Mouse (Mus musculus): ENCODE measurements around the gene Sel1l3. TPM values are rescaled to one million over a fixed set of nuclear protein-coding genes. Genes with fewer than 3 reads are reported as not detected.
A peak's percentile ranks its signal among the peaks of the same experiment; 100 is the strongest.

Gene Sel1l3
- polyA plus RNA-seq, 1 experiment from 2014 or later: 11.0 TPM

DNA sequence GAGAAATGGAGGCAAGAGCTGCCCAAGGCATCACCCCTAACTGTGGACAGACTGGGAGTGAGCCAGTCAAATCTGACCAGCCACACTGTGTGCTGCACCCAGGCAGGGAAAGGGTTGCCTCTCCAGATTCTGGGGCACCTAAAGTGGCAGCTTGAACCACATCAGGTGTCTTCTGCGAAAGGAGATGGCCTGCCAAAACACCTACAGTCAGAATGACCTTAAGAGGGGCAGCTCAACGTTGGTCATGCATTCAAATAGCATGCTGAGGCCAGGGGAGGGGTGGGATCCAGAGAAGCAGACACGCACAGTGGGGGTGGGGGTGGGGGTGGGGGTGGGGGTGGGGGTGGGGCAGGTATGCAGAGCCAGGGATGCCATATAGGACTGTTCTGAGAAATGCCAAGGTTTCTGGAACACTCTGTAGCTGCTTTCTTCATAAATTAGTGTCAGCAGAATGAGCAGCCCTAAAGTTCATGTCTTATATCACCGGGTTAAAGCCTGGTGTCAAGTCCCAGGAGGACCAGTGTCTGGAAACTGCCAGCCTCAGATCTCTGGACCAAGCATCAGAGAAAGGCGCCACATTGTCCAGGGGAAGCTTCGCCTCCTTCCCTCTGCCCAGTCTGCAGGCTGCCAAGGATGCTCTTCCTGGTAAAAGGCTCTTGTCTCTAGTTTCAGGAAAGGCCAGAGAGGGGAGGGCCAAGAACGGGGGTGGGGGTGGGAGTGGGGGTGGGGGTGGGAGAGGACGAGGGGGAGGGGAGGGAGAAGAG lies 65.4 kb downstream of the Sel1l3 start:
- 60% methylated on average over 8 of the region's 8 CpGs for WGBS
- H3K27me3 ChIP-seq (replicated peaks; ENCODE audit: control insufficient read depth, insufficient read depth, low read length): no peaks in the 10 kb centered on the region
- no peak overlapping the region for H3K9ac ChIP-seq (ENCODE audit: low read length)
- H3K27ac ChIP-seq (ENCODE audit: low read depth, low read length): no peak overlapping the region
- no peaks in the 10 kb centered on the region; the same call in 1 of the 2 replicates for H3K36me3 ChIP-seq (ENCODE audit: control insufficient read depth, insufficient read depth, low read length)
- H3K4me2 ChIP-seq (ENCODE audit: low read length): no peak overlapping the region
- no peak overlapping the region for H3K4me3 ChIP-seq (ENCODE audit: low read depth, low read length)
- ATAC-seq: no peak
- DNase-seq (ENCODE audit: low spot score): no peak
- H3K4me1 ChIP-seq (ENCODE audit: control insufficient read depth, insufficient read depth, low read length): peaks cover 25% of the 10 kb centered on the region
- H3K9me3 ChIP-seq (replicated peaks; ENCODE audit: control insufficient read depth, low read length): no peaks in the 10 kb centered on the region

DNA sequence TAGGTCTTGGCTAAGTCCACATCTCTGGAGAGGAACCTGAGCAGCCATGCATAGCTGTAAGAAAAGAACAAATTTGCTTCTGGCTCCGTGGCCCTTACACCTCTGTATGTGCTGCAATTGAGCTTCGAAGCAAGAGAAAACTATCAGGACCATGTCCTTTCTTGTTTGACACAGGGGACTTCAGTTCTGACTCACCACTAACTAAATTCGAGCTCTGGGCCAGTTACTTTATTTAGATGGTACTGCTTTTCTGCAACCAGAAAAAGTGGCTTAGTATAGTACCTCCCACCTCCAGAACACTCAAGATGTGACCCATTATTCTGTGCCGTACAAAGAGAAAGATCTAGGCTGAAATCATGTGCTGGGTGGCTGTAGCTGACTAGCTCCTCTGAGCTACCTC lies 66.3 kb downstream of the Sel1l3 start:
- Histone ChIP-seq H3K9me3 (replicated peaks; ENCODE audit: control insufficient read depth, low read length) (no peaks in the 10 kb centered on the region), H3K27me3 (replicated peaks; ENCODE audit: control insufficient read depth, insufficient read depth, low read length) (no peaks in the 10 kb centered on the region), H3K4me3 (ENCODE audit: low read depth, low read length) (no peak overlapping the region), H3K27ac (ENCODE audit: low read depth, low read length) (no peak overlapping the region), H3K9ac (ENCODE audit: low read length) (no peak overlapping the region), H3K4me2 (ENCODE audit: low read length) (no peak overlapping the region), H3K36me3 (ENCODE audit: control insufficient read depth, insufficient read depth, low read length) (no peaks in the 10 kb centered on the region; the same call in 1 of the 2 replicates), H3K4me1 (ENCODE audit: control insufficient read depth, insufficient read depth, low read length) (peaks cover 23% of the 10 kb centered on the region)
- ATAC-seq (no peak), DNase-seq (ENCODE audit: low spot score) (no peak)
- WGBS: 86% methylated on average over 4 of the region's 4 CpGs

DNA sequence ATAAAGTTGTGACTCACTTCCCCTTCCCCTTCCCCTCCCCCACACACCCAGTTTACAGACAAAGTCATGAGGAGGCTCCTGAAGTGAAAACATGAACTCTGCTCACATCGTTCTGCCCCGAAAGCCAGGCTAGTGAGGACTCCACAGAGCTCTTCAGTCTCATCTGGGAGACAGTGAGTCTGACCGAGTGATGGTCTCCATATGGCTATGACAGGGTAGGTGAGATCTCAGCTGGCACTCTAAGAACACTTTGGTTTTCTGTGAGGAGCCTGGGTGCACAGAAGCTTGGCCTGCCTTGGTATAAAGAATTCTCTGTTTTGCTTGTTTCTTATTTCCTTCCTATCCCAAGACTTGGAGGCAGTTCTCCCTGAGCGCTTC lies 67.1 kb downstream of the Sel1l3 start:
- H3K9ac ChIP-seq (ENCODE audit: low read length): no peak overlapping the region
- H3K27me3 ChIP-seq (replicated peaks; ENCODE audit: control insufficient read depth, insufficient read depth, low read length): no peaks in the 10 kb centered on the region
- no peak overlapping the region for H3K4me3 ChIP-seq (ENCODE audit: low read depth, low read length)
- H3K4me1 ChIP-seq (ENCODE audit: control insufficient read depth, insufficient read depth, low read length): peaks cover 22% of the 10 kb centered on the region
- H3K36me3 ChIP-seq (ENCODE audit: control insufficient read depth, insufficient read depth, low read length): no peaks in the 10 kb centered on the region; the same call in 1 of the 2 replicates
- no peaks in the 10 kb centered on the region for H3K9me3 ChIP-seq (replicated peaks; ENCODE audit: control insufficient read depth, low read length)
- no peak overlapping the region for H3K4me2 ChIP-seq (ENCODE audit: low read length)
- DNase-seq (ENCODE audit: low spot score) (no peak), ATAC-seq (no peak)
- WGBS: 55% methylated on average over 4 of the region's 4 CpGs
- peak overlapping the region; percentile 48; the same call in 1 of the 2 replicates for H3K27ac ChIP-seq (ENCODE audit: low read depth, low read length)

DNA sequence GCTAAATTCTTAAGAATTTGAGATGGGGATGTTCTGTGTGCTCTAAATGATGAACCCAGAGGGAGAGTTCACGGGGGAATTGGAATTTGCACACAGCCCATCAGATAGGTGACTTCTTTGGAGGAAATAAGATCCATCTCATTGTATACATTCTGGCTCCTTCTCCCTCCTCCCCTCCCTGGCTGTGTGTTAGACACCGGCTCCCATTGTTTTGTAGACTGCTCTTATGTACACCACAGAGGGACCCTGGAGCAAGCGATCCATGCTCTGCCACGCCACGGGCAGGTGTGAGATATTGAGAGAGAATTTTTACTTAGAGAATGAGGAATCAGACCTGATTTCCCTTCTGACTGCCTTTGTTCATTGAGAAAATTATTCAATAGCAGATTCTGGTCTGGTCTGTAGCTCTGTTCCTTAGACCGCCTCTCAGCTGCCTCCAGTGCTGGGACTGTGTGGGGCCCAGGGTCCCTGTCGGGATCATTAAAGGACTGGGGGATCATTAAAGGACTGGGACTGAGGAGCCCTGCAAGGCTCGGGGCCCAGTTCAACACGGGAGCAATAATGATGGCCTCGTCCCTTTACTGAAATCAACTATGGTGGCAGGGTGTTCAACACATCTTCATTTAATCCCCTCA lies 67.6 kb downstream of the Sel1l3 start:
- H3K4me3 ChIP-seq (ENCODE audit: low read depth, low read length): no peak overlapping the region
- peaks cover 20% of the 10 kb centered on the region for H3K4me1 ChIP-seq (ENCODE audit: control insufficient read depth, insufficient read depth, low read length)
- 16% methylated on average over 10 of the region's 10 CpGs for WGBS

DNA sequence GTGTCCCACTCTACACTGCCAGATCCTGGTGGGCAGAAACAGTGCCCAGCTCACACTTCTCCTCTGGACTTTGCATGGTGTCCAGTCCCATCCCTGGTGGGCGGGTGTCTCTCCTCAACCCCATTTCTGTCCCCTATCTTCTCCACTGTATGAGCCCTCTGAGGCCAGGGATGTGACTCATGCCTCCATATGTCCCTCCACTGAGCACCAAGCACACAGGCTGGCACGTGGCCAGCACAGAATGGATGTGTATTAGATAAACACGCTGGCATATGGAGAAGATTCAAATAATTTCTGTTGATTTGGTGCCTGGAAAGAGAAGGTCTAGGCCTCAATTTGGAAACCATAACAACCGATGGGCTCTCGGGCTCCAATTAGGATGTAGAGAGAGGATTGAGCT lies 71.1 kb downstream of the Sel1l3 start:
- DNase-seq (ENCODE audit: low spot score) (peak; percentile 68), ATAC-seq (no peak; the same call in 1 of the 2 replicates)
- H3K4me2 ChIP-seq (ENCODE audit: low read length): no peak overlapping the region
- peaks cover 34% of the 10 kb centered on the region for H3K4me1 ChIP-seq (ENCODE audit: control insufficient read depth, insufficient read depth, low read length)
- no peak overlapping the region for H3K4me3 ChIP-seq (ENCODE audit: low read depth, low read length)
- H3K27ac ChIP-seq (ENCODE audit: low read depth, low read length): 0 out of 2 replicates have a peak overlapping the region, but pooled peaks have one; percentile 1
- no peaks in the 10 kb centered on the region for H3K27me3 ChIP-seq (replicated peaks; ENCODE audit: control insufficient read depth, insufficient read depth, low read length)
- WGBS: 74% methylated on average over 5 of the region's 5 CpGs
- H3K9me3 ChIP-seq (replicated peaks; ENCODE audit: control insufficient read depth, low read length): no peaks in the 10 kb centered on the region
- H3K9ac ChIP-seq (ENCODE audit: low read length): no peak overlapping the region
- no peaks in the 10 kb centered on the region; the same call in 1 of the 2 replicates for H3K36me3 ChIP-seq (ENCODE audit: control insufficient read depth, insufficient read depth, low read length)

More for the DNA sequence above, 67.6 kb downstream of the Sel1l3 start:
- ATAC-seq (no peak), DNase-seq (ENCODE audit: low spot score) (no peak)
- H3K27ac ChIP-seq (ENCODE audit: low read depth, low read length): peak overlapping the region; percentile 48; the same call in 1 of the 2 replicates
- no peak overlapping the region for H3K9ac ChIP-seq (ENCODE audit: low read length)
- H3K4me2 ChIP-seq (ENCODE audit: low read length): no peak overlapping the region
- H3K27me3 ChIP-seq (replicated peaks; ENCODE audit: control insufficient read depth, insufficient read depth, low read length): no peaks in the 10 kb centered on the region
- H3K9me3 ChIP-seq (replicated peaks; ENCODE audit: control insufficient read depth, low read length): no peaks in the 10 kb centered on the region
- H3K36me3 ChIP-seq (ENCODE audit: control insufficient read depth, insufficient read depth, low read length): no peaks in the 10 kb centered on the region; the same call in 1 of the 2 replicates

DNA sequence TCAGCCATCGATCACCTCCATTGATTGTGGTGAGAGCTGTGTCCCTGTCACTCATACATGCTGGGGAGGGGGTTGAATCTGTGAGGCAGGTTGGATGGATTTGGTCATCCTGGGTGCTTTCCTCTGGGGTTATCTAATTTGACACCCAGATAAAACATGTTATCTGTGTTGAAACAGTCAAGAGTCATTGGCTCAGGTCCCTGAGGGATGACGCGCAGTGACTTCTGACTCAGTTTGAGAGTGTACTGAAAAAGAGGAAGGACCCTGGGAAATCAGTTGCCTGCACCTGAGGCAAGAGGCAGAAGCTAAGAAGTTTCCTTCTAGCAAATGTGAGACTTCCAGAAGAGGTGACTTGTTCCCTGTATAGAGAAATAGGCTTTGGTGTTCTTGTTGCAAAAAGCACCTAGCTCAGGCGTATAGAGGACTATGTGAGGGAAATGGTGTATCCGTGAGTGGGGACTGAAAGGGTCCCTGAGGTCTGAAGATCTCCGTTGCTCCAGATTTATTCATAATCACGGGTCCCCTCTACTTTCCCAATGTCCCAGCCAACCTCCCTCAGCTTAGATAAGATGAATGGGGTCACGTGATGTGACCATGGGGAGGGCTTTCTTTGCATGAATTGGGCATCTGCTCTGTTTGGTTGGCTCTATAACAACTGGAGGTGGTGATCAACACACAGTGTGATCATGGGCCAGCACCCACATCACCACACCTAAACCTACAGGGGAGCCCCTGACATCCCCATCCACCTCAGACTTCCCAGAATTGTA lies 73.4 kb downstream of the Sel1l3 start:
- 94% methylated on average over 8 of the region's 8 CpGs for WGBS
- H3K9ac ChIP-seq (ENCODE audit: low read length): no peak overlapping the region
- H3K9me3 ChIP-seq (replicated peaks; ENCODE audit: control insufficient read depth, low read length): no peaks in the 10 kb centered on the region
- no peaks in the 10 kb centered on the region for H3K27me3 ChIP-seq (replicated peaks; ENCODE audit: control insufficient read depth, insufficient read depth, low read length)
- peaks cover 21% of the 10 kb centered on the region for H3K4me1 ChIP-seq (ENCODE audit: control insufficient read depth, insufficient read depth, low read length)
- H3K27ac ChIP-seq (ENCODE audit: low read depth, low read length): no peak overlapping the region
- no peak overlapping the region for H3K4me3 ChIP-seq (ENCODE audit: low read depth, low read length)
- DNase-seq (ENCODE audit: low spot score) (no peak), ATAC-seq (no peak)
- H3K4me2 ChIP-seq (ENCODE audit: low read length): no peak overlapping the region
- H3K36me3 ChIP-seq (ENCODE audit: control insufficient read depth, insufficient read depth, low read length): no peaks in the 10 kb centered on the region; the same call in 1 of the 2 replicates

DNA sequence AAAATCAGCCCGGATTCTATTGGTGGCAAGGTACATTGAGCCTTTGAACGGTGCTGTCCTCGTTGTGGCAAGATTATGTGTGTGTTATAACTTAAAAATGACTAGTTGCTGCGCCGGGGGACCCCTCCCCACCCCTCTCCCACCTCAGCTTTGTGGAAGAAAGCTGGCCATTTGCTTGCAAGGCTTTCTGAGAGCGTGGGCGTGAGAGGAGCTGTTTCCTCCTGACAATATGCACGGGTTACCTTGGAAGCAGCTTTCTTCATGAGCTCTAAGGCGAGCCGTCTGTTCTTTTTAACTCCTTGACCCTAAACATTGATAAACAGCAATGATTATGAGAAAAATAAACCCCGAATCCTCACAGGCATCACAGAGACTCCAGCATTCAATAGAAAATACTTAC lies 74.2 kb downstream of the Sel1l3 start:
- Histone ChIP-seq H3K9ac (ENCODE audit: low read length) (0 out of 2 replicates have a peak overlapping the region, but pooled peaks have one; percentile 17), H3K4me2 (ENCODE audit: low read length) (peak overlapping the region; percentile 20), H3K36me3 (ENCODE audit: control insufficient read depth, insufficient read depth, low read length) (no peaks in the 10 kb centered on the region; the same call in 1 of the 2 replicates), H3K4me1 (ENCODE audit: control insufficient read depth, insufficient read depth, low read length) (peaks cover 21% of the 10 kb centered on the region), H3K9me3 (replicated peaks; ENCODE audit: control insufficient read depth, low read length) (no peaks in the 10 kb centered on the region), H3K27me3 (replicated peaks; ENCODE audit: control insufficient read depth, insufficient read depth, low read length) (no peaks in the 10 kb centered on the region), H3K4me3 (ENCODE audit: low read depth, low read length) (no peak overlapping the region), H3K27ac (ENCODE audit: low read depth, low read length) (peak overlapping the region; percentile 55; the same call in 1 of the 2 replicates)
- DNase-seq (ENCODE audit: low spot score): peak; percentile 29
- WGBS: 3% methylated on average over 11 of the region's 11 CpGs
- ATAC-seq: peak; percentile 44

DNA sequence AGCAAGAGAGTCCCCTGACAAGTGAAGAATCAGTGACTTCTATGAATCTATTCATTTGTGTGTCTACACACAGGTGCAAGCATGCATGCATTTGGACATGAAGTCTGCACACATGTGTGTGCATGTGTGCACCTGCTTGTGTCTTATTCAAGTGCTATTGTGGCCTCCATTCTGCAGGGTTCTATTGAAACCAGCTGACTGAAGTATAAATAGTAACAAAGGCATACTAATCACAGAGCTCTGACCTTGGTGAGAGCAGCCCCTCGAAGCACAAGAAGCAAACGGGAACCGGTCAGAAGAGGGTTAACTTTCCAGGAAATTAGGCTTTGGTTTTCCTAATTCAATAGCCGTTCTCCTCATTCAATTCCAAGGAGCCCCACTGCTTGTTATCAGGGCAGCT lies 74.6 kb downstream of the Sel1l3 start:
- Histone ChIP-seq H3K9me3 (replicated peaks; ENCODE audit: control insufficient read depth, low read length) (no peaks in the 10 kb centered on the region), H3K27ac (ENCODE audit: low read depth, low read length) (peak overlapping the region; percentile 55; the same call in 1 of the 2 replicates), H3K4me1 (ENCODE audit: control insufficient read depth, insufficient read depth, low read length) (peaks cover 21% of the 10 kb centered on the region), H3K27me3 (replicated peaks; ENCODE audit: control insufficient read depth, insufficient read depth, low read length) (no peaks in the 10 kb centered on the region), H3K4me3 (ENCODE audit: low read depth, low read length) (no peak overlapping the region), H3K9ac (ENCODE audit: low read length) (0 out of 2 replicates have a peak overlapping the region, but pooled peaks have one; percentile 17), H3K36me3 (ENCODE audit: control insufficient read depth, insufficient read depth, low read length) (no peaks in the 10 kb centered on the region; the same call in 1 of the 2 replicates), H3K4me2 (ENCODE audit: low read length) (peak overlapping the region; percentile 20; the same call in 1 of the 2 replicates)
- ATAC-seq (peak; percentile 40), DNase-seq (ENCODE audit: low spot score) (peak; percentile 20)
- WGBS: 1% methylated on average over 4 of the region's 4 CpGs

Data from forebrain, embryonic 14.5 days (tissue).